Mouse (Mus musculus): ENCODE data around the gene Ptgr1.

DNA sequence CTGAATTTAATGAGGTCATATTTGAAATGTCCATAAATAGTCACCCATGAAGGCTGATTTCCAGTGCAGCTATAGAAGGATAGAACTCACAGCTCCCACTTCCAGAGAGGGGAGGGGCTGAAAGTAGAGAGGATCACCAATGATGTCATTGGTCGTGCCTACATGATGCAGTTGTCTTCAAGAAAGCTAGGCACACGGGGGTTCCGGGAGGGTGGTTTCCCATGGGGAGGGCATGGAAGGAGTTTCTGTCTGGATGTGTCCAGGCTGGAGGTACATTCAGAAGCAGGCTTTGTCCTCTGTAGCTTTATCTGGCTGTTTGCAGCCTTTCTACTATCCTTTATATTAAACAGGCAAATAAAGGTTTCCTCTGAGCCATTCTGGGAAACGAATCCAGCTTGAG lies 38.5 kb downstream of the Ptgr1 start:
- TF ChIP-seq CTCF (IDR thresholded peaks at IDR 0.05; ENCODE audit: low read depth) = no peak
- no peak for TF ChIP-seq EP300 (IDR thresholded peaks at IDR 0.05; ENCODE audit: low read depth)

Data from liver, embryonic 14.5 days (tissue).